In the genomic region with DNA sequence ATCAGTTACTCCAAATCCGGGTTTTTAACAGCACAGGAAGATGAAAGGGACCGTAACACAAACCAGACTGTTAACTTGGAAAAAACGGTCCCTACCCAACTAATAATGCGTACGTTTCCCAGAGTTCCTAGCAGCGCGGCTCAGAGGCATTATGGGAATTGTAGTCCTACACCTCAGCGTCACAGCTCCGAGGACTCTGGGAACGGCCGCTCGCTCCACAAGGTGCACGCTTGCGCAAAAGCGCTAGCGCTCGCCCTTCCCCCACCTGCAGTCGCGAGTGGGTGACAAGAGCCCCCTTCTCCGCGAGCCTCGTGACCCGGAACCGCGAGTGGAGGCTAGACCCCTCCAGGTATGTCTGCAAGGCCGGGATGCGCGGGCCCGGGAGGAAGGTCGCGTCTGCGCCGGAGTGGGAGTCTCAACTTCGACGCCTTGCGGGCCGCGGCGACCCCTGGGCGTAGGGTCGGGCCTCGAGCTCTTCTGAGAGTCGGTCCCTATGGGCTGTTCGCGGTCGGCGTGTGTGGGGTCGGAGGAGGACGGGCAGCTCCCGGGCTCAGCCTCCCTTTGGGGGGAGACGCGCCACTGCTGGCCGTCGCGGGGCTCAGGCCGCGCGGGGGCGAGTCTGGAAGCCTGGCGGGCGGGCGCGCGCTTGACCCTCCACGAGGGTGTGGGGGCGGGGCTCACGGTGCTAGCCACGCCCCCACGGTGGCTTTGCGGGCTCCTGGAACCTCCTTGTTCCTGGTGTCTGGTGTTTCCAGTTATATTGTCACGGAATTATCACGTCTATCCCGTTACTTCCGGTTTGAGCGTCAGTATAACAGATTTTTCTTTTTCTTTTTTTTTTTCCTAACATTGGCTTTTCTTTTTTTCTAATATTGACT, we compare ENCODE assay signal across 8 mouse cellular contexts. TPM values are rescaled to one million over a fixed set of nuclear protein-coding genes. Genes with fewer than 3 reads are reported as not detected.
DNase-seq lines count a peak whose midpoint lies in the region; ATAC-seq lines count a peak whose summit lies in the region.

A gene (plus strand): TSS at position 138 of the 878 bp plus-strand sequence.

- H3K9ac ChIP-seq in hindbrain, embryonic 12.5 days = peak within 1 kb of the TSS; percentile 80

- H3K27ac ChIP-seq in hindbrain, embryonic 12.5 days = peak within 1 kb of the TSS; percentile 91

- 1% methylated on average over 75 of the region's 75 CpGs for WGBS in hindbrain, embryonic 12.5 days

- peak within 1 kb of the TSS; percentile 72 for H3K4me3 ChIP-seq in hindbrain, embryonic 12.5 days

- H3K4me2 ChIP-seq in hindbrain, embryonic 12.5 days (replicated peaks) = peak within 1 kb of the TSS; percentile 56

- H3K9me3 ChIP-seq in hindbrain, embryonic 12.5 days (replicated peaks) = no peaks in the 10 kb centered on the region

- no peaks in the 10 kb centered on the region for H3K27me3 ChIP-seq in hindbrain, embryonic 12.5 days

- H3K36me3 ChIP-seq in hindbrain, embryonic 12.5 days = no peaks in the 10 kb centered on the region

- DNase-seq in Muller cell, postnatal 12 days (ENCODE audit: inconsistent ontology term) = peak; percentile 96
- DNase-seq in cerebellum, adult 9-11 months = peak; percentile 95
- peak; percentile 91 to 95 for DNase-seq in frontal cortex, postnatal 10 days (ENCODE audit: low spot score in 2 of 2)
- DNase-seq in layer of hippocampus, postnatal 14 days (ENCODE audit: low spot score in 2 of 2) = peak; percentile 93 to 96
- DNase-seq in lung, postnatal 14 days = peak; percentile 92
- DNase-seq in retina, adult 2 months (ENCODE audit: low read depth, low spot score) = peak; percentile 88
- DNase-seq in thymus, postnatal 36 days = peak; percentile 90 to 94

- peaks cover 7% of the 10 kb centered on the region for H3K4me1 ChIP-seq in hindbrain, embryonic 12.5 days

- peak; percentile 98 for ATAC-seq in hindbrain, embryonic 12.5 days (ENCODE audit: low FRiP score)

RNA-seq across cellular contexts. Expression of the gene that starts here (rescaled TPM):
- polyA plus RNA-seq in hindbrain, embryonic 12.5 days (2016; fragmentation: Nextera tagmentation; extraction: Ambion mirVana) = 24.8 and 26.2 TPM in 2 replicates
- 10 to 100 TPM; 21.2 to 22.7 TPM for total RNA-seq in layer of hippocampus, postnatal 14 days (2021)

Comparison
In these comparisons a context has a peak if more than half of its experiments do, and no peak if none do; other contexts are left out.
1. Peak in every context shown above with its lines: DNase-seq, ATAC-seq, H3K4me3 ChIP-seq and H3K27ac ChIP-seq.